Mouse (Mus musculus) intestine, embryonic 14.5 days (tissue): ENCODE measurements at regions not wholly inside any gene's neighbourhood (a gene's known extent, or its start where the extent isn't known, plus 50 kb on each side); places are given as distances from the start of the nearest gene placed in this dataset.

ENCODE experiments used
- ATAC-seq: fragments of 200-750 bp; cut with Nextera tagmentation; replicated peaks from 2 replicates; pipeline ENCODE4 v1.8.0; 2017; ENCODE audit warnings: low read depth, moderate number of reproducible peaks, moderate TSS enrichment, moderate library complexity; ENCODE audit not compliant: low FRiP score, low TSS enrichment
- DNase-seq: peaks from one replicate; pipeline ENCODE4 v3.0.0-alpha.2; 2018; ENCODE audit warnings: low spot score
- H3K27ac ChIP-seq: fragments of 300-500 bp; sonication (generic); 2 replicates; pipeline ENCODE4 v1.5.1; 2014; ENCODE audit warnings: low read depth, mild to moderate bottlenecking, control low read depth
- H3K27me3 ChIP-seq: fragments of 300-500 bp; sonication (generic); replicated peaks from 2 replicates; pipeline ENCODE4 v1.6.1; 2014; ENCODE audit warnings: low read length, control low read depth; ENCODE audit not compliant: control insufficient read depth, insufficient read depth
- H3K36me3 ChIP-seq: fragments of 300-500 bp; sonication (generic); 2 replicates; pipeline ENCODE4 v1.6.1; 2014; ENCODE audit warnings: low read length, control low read depth; ENCODE audit not compliant: control insufficient read depth, insufficient read depth
- H3K4me1 ChIP-seq: fragments of 300-500 bp; sonication (generic); replicated peaks from 2 replicates; pipeline ENCODE4 v1.6.1; 2014; ENCODE audit warnings: low read length, control low read depth, mixed read lengths; ENCODE audit not compliant: control insufficient read depth, insufficient read depth
- H3K4me2 ChIP-seq: fragments of 300-500 bp; sonication (generic); 2 replicates; pipeline ENCODE4 v1.6.1; 2014; ENCODE audit warnings: low read length
- H3K4me3 ChIP-seq: fragments of 300-500 bp; sonication (generic); 2 replicates; pipeline ENCODE4 v1.5.1; 2014; ENCODE audit warnings: low read depth, low read length, control low read depth, mixed read lengths
- H3K9ac ChIP-seq: fragments of 300-500 bp; sonication (generic); 2 replicates; pipeline ENCODE4 v1.6.1; 2014; ENCODE audit warnings: mild to moderate bottlenecking, low read length
- H3K9me3 ChIP-seq: fragments of 300-500 bp; sonication (generic); 2 replicates; pipeline ENCODE4 v1.6.1; 2016; ENCODE audit warnings: low read length, control low read depth; ENCODE audit not compliant: control insufficient read depth
- WGBS: fragments of 180-500 bp; shearing (Covaris S2); extraction: QIAGEN DNeasy Blood & Tissue Kit; methylation state at CpG from one replicate; pipeline ENCODE4 v1.1.7; 2014; 5-methylcytosine and 5-hydroxymethylcytosine counted together

DNA sequence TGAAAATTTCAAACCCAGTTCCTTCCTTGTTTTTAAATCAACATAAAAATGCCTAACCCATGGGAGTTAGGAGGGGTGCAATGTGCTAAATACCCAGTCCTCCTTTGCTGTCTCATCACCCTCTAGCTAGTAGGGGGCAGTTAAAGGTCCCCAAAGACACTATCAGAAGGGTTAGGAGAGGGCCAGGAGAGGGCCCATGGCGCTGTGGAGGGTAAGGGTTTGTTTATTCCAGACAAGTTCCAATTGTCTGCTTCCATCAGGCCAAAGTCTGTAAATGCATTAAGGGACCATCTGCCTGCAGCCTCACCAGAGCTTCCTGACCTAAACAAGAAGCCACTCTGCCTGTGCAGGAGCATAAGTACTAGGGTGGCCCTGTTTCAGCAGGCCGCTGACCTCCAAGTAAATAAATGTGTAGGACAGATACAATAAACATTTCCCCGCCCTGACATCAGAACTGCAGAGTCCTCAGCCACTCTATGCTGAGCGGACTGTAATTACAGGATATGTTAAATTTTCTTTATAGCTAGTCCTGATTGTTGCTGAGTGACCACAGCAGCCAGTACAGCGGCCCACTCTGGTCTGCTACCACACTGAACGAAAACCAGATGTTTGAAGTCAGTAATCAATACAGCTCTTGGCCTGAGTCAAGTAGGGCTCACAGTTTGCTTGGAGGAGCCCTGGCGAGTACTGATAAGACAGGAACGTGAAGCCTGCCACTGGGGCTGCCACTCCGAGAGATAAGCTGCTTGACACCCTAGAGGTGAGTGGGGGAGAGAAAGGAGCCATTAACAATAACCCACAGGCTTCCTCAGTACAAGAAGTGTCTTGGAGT is 87.4 kb downstream of the Hlx start:
- H3K27me3 ChIP-seq, result no peaks in the 10 kb centered on the region
- no peaks in the 10 kb centered on the region for H3K36me3 ChIP-seq
- peaks cover 10% of the 10 kb centered on the region for H3K4me1 ChIP-seq
- H3K9me3 ChIP-seq, result peaks cover 3% of the 10 kb centered on the region; the same call in 1 of the 2 replicates
- no peak overlapping the region for H3K4me3 ChIP-seq
- no peak overlapping the region for H3K27ac ChIP-seq
- ATAC-seq, result no peak
- DNase-seq, result no peak
- H3K4me2 ChIP-seq, result no peak overlapping the region
- no peak overlapping the region for H3K9ac ChIP-seq
- 23% methylated on average over 9 of the region's 9 CpGs for WGBS

DNA sequence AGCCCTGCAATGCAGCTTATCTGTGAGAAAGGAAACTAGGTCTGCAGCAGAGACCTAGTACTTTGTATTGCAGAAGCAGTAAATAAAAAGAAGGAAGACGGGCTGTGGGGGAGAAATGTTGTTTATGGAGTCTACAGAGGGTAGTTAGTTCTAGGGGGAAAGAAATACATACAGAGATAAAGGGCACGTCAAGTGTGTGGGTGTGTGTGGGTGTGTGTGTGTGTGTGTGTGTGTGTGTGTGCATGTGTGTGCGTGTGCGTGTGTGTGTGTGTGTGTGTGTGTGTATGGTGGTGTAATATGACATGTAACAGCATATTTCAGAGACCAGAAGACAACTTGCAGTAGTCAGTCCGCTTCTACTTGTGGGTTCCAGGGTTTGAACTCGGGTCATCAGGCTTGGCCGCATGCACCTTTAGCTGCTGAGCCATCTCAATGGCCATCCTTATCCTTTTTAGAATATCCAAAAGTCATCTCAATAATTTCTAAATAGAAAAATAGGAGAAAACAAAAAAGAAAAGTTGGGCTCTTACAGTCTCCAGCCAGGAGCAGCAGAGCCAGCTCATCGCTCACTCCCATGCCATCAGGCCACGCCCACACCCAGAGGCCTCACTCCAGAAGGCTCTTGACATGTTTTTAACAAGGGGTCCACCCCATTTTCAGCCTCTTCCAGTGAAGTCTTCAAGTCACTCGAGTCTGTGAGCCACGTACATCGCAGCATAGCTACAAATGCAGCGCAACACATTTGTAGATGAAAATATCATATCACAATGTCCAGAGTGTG is 101.5 kb downstream of the Hlx start:
- Histone ChIP-seq H3K4me3 (no peak overlapping the region), H3K4me2 (no peak overlapping the region), H3K9me3 (no peaks in the 10 kb centered on the region), H3K4me1 (no peaks in the 10 kb centered on the region), H3K9ac (no peak overlapping the region), H3K27ac (no peak overlapping the region), H3K36me3 (no peaks in the 10 kb centered on the region), H3K27me3 (no peaks in the 10 kb centered on the region)
- 76% methylated on average over 13 of the region's 13 CpGs for WGBS
- DNase-seq, result no peak
- no peak for ATAC-seq

DNA sequence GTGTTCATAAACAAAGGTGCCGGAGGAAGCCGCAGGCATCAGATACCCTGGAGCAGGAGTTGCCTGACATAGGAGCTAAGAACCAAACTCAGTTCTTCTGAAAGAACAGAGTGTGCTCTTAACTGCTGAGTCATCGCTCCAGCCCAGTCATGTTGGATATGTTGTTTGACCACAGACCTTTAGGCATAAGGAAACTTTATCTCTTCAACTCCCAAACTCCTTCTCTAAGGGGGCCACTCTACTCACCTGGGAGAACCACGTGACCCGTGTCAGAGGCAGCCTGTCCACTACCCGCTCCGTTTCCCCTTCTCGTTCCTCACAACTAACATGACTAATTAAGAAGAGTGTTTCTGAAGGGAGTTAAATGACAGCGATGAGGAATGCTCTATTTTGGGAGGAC is 103.2 kb downstream of the Hlx start:
- DNase-seq, result no peak
- H3K4me3 ChIP-seq, result no peak overlapping the region

DNA sequence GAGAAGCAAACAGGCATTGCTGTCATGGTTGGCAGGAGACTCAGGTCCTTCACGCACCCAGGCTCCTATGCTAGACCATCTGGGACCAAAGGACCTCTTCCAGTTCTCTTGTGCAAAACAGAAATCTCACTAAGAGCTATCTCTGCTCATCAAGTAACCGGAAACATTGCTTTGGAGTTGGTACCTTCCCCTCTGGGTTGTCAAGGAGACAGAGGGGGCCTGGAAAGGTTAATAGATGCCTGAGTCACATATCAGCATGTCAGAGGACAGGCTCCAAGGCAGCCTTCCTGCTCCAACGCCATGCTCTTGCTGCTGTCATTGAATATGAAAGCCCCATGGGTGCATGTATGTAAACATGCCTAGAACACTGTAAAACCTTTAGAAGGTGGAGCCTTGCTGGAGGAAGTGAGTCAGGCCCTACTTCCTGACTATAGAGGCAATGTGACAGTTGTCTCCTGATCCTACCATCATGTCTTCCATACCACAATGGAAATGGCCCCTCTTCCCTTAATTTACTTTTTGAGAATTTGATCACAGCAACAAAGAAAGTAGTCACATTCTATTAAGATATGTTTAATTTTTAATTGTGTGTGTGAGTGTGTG is 103.8 kb downstream of the Hlx start:
- no peak overlapping the region for H3K9ac ChIP-seq

More for the DNA sequence above, 103.2 kb downstream of the Hlx start:
- Histone ChIP-seq H3K27me3 (no peaks in the 10 kb centered on the region), H3K9me3 (no peaks in the 10 kb centered on the region), H3K4me2 (no peak overlapping the region), H3K4me1 (no peaks in the 10 kb centered on the region), H3K27ac (no peak overlapping the region), H3K9ac (no peak overlapping the region), H3K36me3 (no peaks in the 10 kb centered on the region)
- 83% methylated on average over 9 of the region's 9 CpGs for WGBS
- ATAC-seq, result no peak

DNA sequence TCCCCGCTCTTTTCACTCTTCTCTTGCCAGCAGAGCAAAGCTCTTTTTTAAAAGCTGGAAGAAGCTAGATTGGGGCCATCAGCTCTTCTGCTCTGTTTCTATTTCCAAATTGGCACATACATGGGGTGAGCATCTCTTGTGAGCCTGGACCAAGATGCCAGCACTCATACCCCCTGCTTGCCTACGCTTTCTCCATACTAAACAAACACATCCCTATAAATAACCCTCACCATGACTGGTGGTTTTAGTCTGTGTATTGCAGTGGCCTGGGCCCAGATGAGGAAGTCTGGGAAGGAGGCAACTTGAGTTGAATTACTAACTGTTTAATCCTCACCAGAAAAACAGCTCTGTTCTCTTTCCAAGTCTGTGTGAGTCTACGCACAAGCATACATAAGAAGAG is 110.0 kb downstream of the Hlx start:
- Histone ChIP-seq H3K4me2 (no peak overlapping the region), H3K36me3 (no peaks in the 10 kb centered on the region), H3K9ac (no peak overlapping the region), H3K4me1 (no peaks in the 10 kb centered on the region; the same call in 1 of the 2 replicates), H3K9me3 (no peaks in the 10 kb centered on the region), H3K4me3 (no peak overlapping the region), H3K27me3 (no peaks in the 10 kb centered on the region), H3K27ac (no peak overlapping the region)
- DNase-seq (peak; percentile 52), ATAC-seq (no peak)
- WGBS, result 42% methylated on average over 3 of the region's 3 CpGs

More for the DNA sequence above, 103.8 kb downstream of the Hlx start:
- Histone ChIP-seq H3K4me2 (no peak overlapping the region), H3K9me3 (no peaks in the 10 kb centered on the region), H3K36me3 (no peaks in the 10 kb centered on the region), H3K4me1 (no peaks in the 10 kb centered on the region), H3K27me3 (no peaks in the 10 kb centered on the region), H3K4me3 (no peak overlapping the region), H3K27ac (no peak overlapping the region)
- no peak for ATAC-seq
- WGBS, result 66% methylated on average over 3 of the region's 3 CpGs
- DNase-seq, result no peak

DNA sequence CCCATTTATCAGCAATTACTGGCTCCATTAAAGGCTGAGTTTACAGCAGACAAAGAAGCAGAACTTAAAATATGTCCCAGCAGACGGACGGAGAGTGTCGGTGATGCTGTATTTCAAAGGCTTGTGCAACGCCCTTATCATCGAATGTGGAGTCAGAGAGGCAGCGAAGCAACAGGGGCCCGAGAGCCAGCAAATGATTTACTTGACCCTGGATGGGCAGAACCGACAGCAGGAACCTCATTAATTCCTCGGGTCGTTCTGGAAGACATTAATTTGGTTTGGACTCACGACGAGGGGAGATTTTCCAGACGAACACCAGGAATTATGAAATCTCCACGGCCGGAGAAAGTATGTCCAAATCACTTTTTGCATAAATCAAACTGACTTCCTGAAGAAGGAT is 110.5 kb downstream of the Hlx start:
- no peaks in the 10 kb centered on the region for H3K36me3 ChIP-seq
- DNase-seq (peak; percentile 63), ATAC-seq (0 out of 2 replicates have a peak, but pooled peaks have one; percentile 27)
- H3K4me1 ChIP-seq, result no peaks in the 10 kb centered on the region; the same call in 1 of the 2 replicates
- H3K4me2 ChIP-seq, result no peak overlapping the region
- no peaks in the 10 kb centered on the region for H3K9me3 ChIP-seq
- no peak overlapping the region for H3K4me3 ChIP-seq
- no peaks in the 10 kb centered on the region for H3K27me3 ChIP-seq
- WGBS, result 22% methylated on average over 15 of the region's 15 CpGs
- H3K27ac ChIP-seq, result no peak overlapping the region
- H3K9ac ChIP-seq, result no peak overlapping the region

DNA sequence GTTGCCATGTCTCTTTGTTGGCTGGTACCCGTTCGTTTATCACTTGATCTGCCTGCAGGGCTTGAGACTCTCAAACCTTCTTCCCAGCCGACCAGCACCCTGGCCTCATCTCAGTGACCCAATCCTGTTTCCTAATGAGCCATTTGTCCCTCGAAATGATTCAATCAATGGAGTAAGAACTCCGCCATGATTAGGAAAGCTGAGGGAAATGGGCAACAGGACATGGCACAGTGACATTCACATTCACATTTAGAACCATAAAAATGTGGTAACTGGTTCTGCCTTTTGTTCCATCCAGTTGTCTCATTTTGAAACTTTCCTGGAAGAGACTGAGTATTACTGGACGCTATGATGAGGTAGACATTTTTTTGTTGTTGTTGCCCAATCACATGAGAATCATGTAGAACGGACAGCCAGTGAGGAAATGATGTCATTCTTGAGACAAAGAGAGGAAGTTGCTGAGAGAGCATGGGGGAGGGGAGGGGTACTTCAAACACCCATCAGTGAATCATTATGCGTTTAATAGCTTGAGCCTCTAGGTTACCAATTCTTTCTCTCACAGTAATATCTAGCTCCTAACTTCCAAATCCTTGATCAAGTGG is 114.5 kb downstream of the Hlx start:
- Histone ChIP-seq H3K4me2 (no peak overlapping the region), H3K36me3 (no peaks in the 10 kb centered on the region), H3K27ac (no peak overlapping the region), H3K9ac (no peak overlapping the region), H3K9me3 (no peaks in the 10 kb centered on the region), H3K27me3 (no peaks in the 10 kb centered on the region), H3K4me1 (no peaks in the 10 kb centered on the region; the same call in 1 of the 2 replicates), H3K4me3 (no peak overlapping the region)
- ATAC-seq (no peak), DNase-seq (no peak)
- 83% methylated on average over 8 of the region's 8 CpGs for WGBS

DNA sequence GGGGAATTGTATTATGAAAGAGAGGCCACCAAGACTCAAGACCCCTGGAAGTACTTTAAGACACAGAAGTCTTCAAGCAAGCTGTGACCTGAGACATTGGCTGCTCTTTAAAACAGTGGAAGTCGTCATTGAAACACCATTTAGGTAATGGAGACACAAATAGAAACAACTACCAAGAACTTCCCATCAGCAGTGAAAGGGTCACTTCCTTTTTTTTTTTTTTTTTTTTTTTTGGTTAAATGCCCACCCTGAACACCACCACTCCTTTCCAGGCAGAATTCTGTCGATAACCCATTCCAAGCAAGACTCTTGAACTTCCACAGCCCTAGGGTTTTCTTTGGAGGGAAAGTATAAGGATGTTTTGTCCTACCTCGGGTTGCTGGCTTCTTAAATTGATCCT is 116.4 kb downstream of the Hlx start:
- WGBS, result 62% methylated on average over 3 of the region's 3 CpGs
- ATAC-seq, result no peak
- H3K27me3 ChIP-seq, result no peaks in the 10 kb centered on the region
- H3K4me3 ChIP-seq, result no peak overlapping the region
- H3K36me3 ChIP-seq, result no peaks in the 10 kb centered on the region
- H3K4me1 ChIP-seq, result no peaks in the 10 kb centered on the region; the same call in 1 of the 2 replicates
- no peaks in the 10 kb centered on the region for H3K9me3 ChIP-seq
- no peak for DNase-seq
- H3K4me2 ChIP-seq, result no peak overlapping the region
- no peak overlapping the region for H3K27ac ChIP-seq
- no peak overlapping the region for H3K9ac ChIP-seq
